Mouse (Mus musculus) liver, adult 2 months (tissue): ENCODE results near the gene Mael.

Experiments used
- CTCF ChIP-seq: fragments of 200-500 bp; IDR thresholded peaks from 2 replicates; pipeline ENCODE4 v1.5.1; 2011; ENCODE audit warnings: low read depth, low read length, control low read depth
- POLR2A ChIP-seq: fragments of 200-500 bp; IDR thresholded peaks from 2 replicates; pipeline ENCODE4 v1.6.1; 2011; ENCODE audit warnings: low read length, control low read depth; ENCODE audit not compliant: insufficient read depth; ENCODE audit errors: extremely low read depth

- no peak for TF ChIP-seq CTCF
- TF ChIP-seq POLR2A = no peak
Observed at GRCm38 (mm10) chr1:166155113-166155494, 83.4 kb downstream of the Mael start.
